11 mouse cellular contexts compared by ENCODE assay signal in the genomic region with DNA sequence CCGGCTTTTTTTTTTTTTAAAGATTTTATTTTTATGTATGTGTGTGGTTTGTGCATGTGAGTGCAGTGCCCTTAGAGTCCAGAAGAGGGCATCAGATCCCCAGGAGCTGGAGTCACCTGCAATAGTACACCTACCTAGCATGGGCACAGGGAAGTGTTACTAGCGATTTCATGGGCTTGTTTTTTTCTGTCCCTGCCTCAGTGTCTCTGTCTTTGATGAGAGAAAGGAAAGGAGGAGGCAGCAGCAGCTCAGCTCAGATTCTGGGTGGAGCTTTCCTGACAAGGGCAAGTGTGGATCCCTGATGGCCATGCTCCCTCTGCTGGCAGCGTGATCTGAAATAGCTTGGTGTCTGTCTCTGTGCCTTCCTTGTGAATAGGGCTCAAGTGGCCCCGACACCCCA. TPM values are rescaled to one million over a fixed set of nuclear protein-coding genes. Genes with fewer than 3 reads are reported as not detected.
A peak's percentile ranks its signal among the peaks of the same experiment; 100 is the strongest.
DNase-seq lines count a peak whose midpoint lies in the region; ATAC-seq and TF ChIP-seq lines count a peak whose summit lies in the region.
"Had no signal": no experiment of that assay in that cellular context is flagged by ENCODE, and none has a peak within 500 bp of the region (broad histone marks: within the 10 kb centered on the region; RNA-seq: fewer than 3 reads in every experiment).

No protein-coding gene starts in this region.

- no peaks in the 10 kb centered on the region for H3K9me3 ChIP-seq in heart, postnatal 0 days (replicated peaks; ENCODE audit: control insufficient read depth, low read length)
- no peaks in the 10 kb centered on the region for H3K9me3 ChIP-seq in heart, embryonic 11.5 days (replicated peaks; ENCODE audit: control insufficient read depth, low read length)
- H3K9me3 ChIP-seq in forebrain, embryonic 12.5 days = no peaks in the 10 kb centered on the region

- TF ChIP-seq POLR2A in thymus, adult 2 months (IDR thresholded peaks at IDR 0.05; ENCODE audit: control insufficient read depth, extremely low read depth, insufficient read depth, low read length, poor library complexity) = no peak

- no peak for TF ChIP-seq EP300 in heart, postnatal 0 days (IDR thresholded peaks at IDR 0.05; ENCODE audit: low read depth)

- H3K36me3 ChIP-seq in heart, postnatal 0 days (replicated peaks; ENCODE audit: control insufficient read depth, insufficient read depth, low read length) = no peaks in the 10 kb centered on the region
- no peaks in the 10 kb centered on the region for H3K36me3 ChIP-seq in heart, embryonic 11.5 days (ENCODE audit: control insufficient read depth, insufficient read depth, low read length)
- H3K36me3 ChIP-seq in thymus, adult 2 months (ENCODE audit: control insufficient read depth, insufficient read depth, low read length) = no peaks in the 10 kb centered on the region
- H3K36me3 ChIP-seq in forebrain, embryonic 12.5 days (replicated peaks) = no peaks in the 10 kb centered on the region
- H3K36me3 ChIP-seq: heart, embryonic 12.5 days had no signal

- no peak for ATAC-seq in heart, postnatal 0 days (ENCODE audit: insufficient read depth, low read depth)
- no peak for ATAC-seq in heart, embryonic 11.5 days (replicated peaks; ENCODE audit: insufficient number of reproducible peaks, low FRiP score, low TSS enrichment)
- no peak for ATAC-seq in forebrain, embryonic 12.5 days (ENCODE audit: low FRiP score)

- no peak overlapping the region for H3K9ac ChIP-seq in heart, postnatal 0 days (replicated peaks; ENCODE audit: low read depth, low read length)
- no peak overlapping the region for H3K9ac ChIP-seq in heart, embryonic 11.5 days (ENCODE audit: low read depth, low read length)
- no peak overlapping the region for H3K9ac ChIP-seq in forebrain, embryonic 12.5 days

- no peaks in the 10 kb centered on the region for H3K4me1 ChIP-seq in heart, postnatal 0 days (ENCODE audit: control insufficient read depth, insufficient read depth)
- no peaks in the 10 kb centered on the region for H3K4me1 ChIP-seq in heart, embryonic 11.5 days (ENCODE audit: control insufficient read depth, insufficient read depth, low read length)
- H3K4me1 ChIP-seq in thymus, adult 2 months (replicated peaks; ENCODE audit: control insufficient read depth, insufficient read depth, low read length) = no peaks in the 10 kb centered on the region
- H3K4me1 ChIP-seq in forebrain, embryonic 12.5 days = no peaks in the 10 kb centered on the region

- DNase-seq in heart, postnatal 0 days (ENCODE audit: low spot score) = no peak
- peak; percentile 22 for DNase-seq in thymus, adult 2 months
- no peak for DNase-seq in thymus, adult 18-20 months
- DNase-seq in induced T-regulatory cell, adult 2 months (ENCODE audit: low read depth) = peak; percentile 68
- no peak for DNase-seq in right cerebral cortex, postnatal 4 days
- no peak for DNase-seq in ovary, adult 18-20 months (ENCODE audit: low spot score)

- H3K27ac ChIP-seq in heart, postnatal 0 days (ENCODE audit: low read depth) = no peak overlapping the region
- H3K27ac ChIP-seq in heart, embryonic 11.5 days (ENCODE audit: low read depth, low read length) = no peak overlapping the region
- no peak overlapping the region for H3K27ac ChIP-seq in thymus, adult 2 months (ENCODE audit: control insufficient read depth, insufficient read depth, low read length)
- no peak overlapping the region for H3K27ac ChIP-seq in forebrain, embryonic 12.5 days

- no peak overlapping the region for H3K4me3 ChIP-seq in heart, postnatal 0 days (ENCODE audit: low read depth, low read length)
- no peak overlapping the region for H3K4me3 ChIP-seq in heart, embryonic 11.5 days (ENCODE audit: low read depth, low read length)
- H3K4me3 ChIP-seq in thymus, adult 2 months (ENCODE audit: control insufficient read depth, insufficient read depth, low read length) = no peak overlapping the region
- no peak overlapping the region for H3K4me3 ChIP-seq in forebrain, embryonic 12.5 days (replicated peaks)
- H3K4me3 ChIP-seq: heart, embryonic 12.5 days had no signal

- no peaks in the 10 kb centered on the region for H3K27me3 ChIP-seq in heart, postnatal 0 days (ENCODE audit: control insufficient read depth, insufficient read depth, low read length)
- peaks cover 8% of the 10 kb centered on the region; the same call in 1 of the 2 replicates for H3K27me3 ChIP-seq in heart, embryonic 11.5 days (ENCODE audit: control insufficient read depth, insufficient read depth, low read length)
- H3K27me3 ChIP-seq in thymus, adult 2 months (ENCODE audit: control insufficient read depth, insufficient read depth, low read length) = no peaks in the 10 kb centered on the region
- peaks cover 13% of the 10 kb centered on the region; the same call in 1 of the 2 replicates for H3K27me3 ChIP-seq in forebrain, embryonic 12.5 days
- H3K27me3 ChIP-seq: heart, embryonic 12.5 days had no signal

- H3K4me2 ChIP-seq in heart, postnatal 0 days (ENCODE audit: low read depth, low read length) = no peak overlapping the region
- H3K4me2 ChIP-seq in heart, embryonic 11.5 days = no peak overlapping the region
- no peak overlapping the region for H3K4me2 ChIP-seq in forebrain, embryonic 12.5 days
- H3K4me2 ChIP-seq: heart, embryonic 12.5 days had no signal

- TF ChIP-seq CTCF in heart, postnatal 0 days (IDR thresholded peaks at IDR 0.05; ENCODE audit: low read depth) = peak; percentile 23; the same call in 1 of the 2 replicates
- TF ChIP-seq CTCF in thymus, adult 2 months (IDR thresholded peaks at IDR 0.05; ENCODE audit: borderline replicate concordance, control insufficient read depth, extremely low read depth, insufficient read depth, low read length, poor library complexity) = 0 out of 2 replicates have a peak, but pooled peaks have one; percentile 12

- WGBS in heart, postnatal 0 days = 50% methylated on average over 4 of the region's 4 CpGs
- WGBS in heart, embryonic 11.5 days (ENCODE audit: insufficient replicate concordance) = 44% methylated on average over 4 of the region's 4 CpGs
- 72% methylated on average over 4 of the region's 4 CpGs for WGBS in thymus, adult 2 months
- WGBS in forebrain, embryonic 12.5 days = 50% methylated on average over 4 of the region's 4 CpGs

RNA-seq across cellular contexts. Expression of a gene that starts 7.7 kb away (rescaled TPM):
- total RNA-seq in heart, postnatal 0 days (2014; rRNA removed; ENCODE audit: low replicate concordance) = 16.5 and 26.3 TPM in 2 replicates
- polyA plus RNA-seq in heart, postnatal 0 days (2015; fragmentation: Nextera tagmentation; extraction: Ambion mirVana) = 7.0 and 7.5 TPM in 2 replicates
- 14.0 and 17.2 TPM in 2 replicates for polyA plus RNA-seq in heart, embryonic 11.5 days (2014; fragmentation: Nextera tagmentation; extraction: Ambion mirVana)
- polyA plus RNA-seq in thymus, adult 2 months (2012; rRNA removed) = 76.0 and 104 TPM in 2 replicates
- polyA plus RNA-seq in forebrain, embryonic 12.5 days (2016; fragmentation: Nextera tagmentation; extraction: Ambion mirVana) = 26.9 and 29.5 TPM in 2 replicates

RNA-seq across cellular contexts. Expression of a gene that starts 12.6 kb away (rescaled TPM):
- total RNA-seq in heart, postnatal 0 days (2014; rRNA removed; ENCODE audit: low replicate concordance) = 3.2 and 9.8 TPM in 2 replicates
- 4.2 and 4.4 TPM in 2 replicates for polyA plus RNA-seq in heart, postnatal 0 days (2015; fragmentation: Nextera tagmentation; extraction: Ambion mirVana)
- 1.1 and 2.2 TPM in 2 replicates for polyA plus RNA-seq in heart, embryonic 11.5 days (2014; fragmentation: Nextera tagmentation; extraction: Ambion mirVana)
- polyA plus RNA-seq in thymus, adult 2 months (2012; rRNA removed) = 4.1 and 4.7 TPM in 2 replicates
- 0.08 and 0.34 TPM in 2 replicates for polyA plus RNA-seq in forebrain, embryonic 12.5 days (2016; fragmentation: Nextera tagmentation; extraction: Ambion mirVana)

RNA-seq across cellular contexts. Expression of a gene that starts 31.2 kb away (rescaled TPM):
- not detected in 2 replicates for total RNA-seq in heart, postnatal 0 days (2014; rRNA removed; ENCODE audit: low replicate concordance)
- polyA plus RNA-seq in heart, postnatal 0 days (2015; fragmentation: Nextera tagmentation; extraction: Ambion mirVana) = 0.18 and 0.20 TPM in 2 replicates
- polyA plus RNA-seq in heart, embryonic 11.5 days (2014; fragmentation: Nextera tagmentation; extraction: Ambion mirVana) = 1.7 and 1.9 TPM in 2 replicates
- 0.13 and 0.23 TPM in 2 replicates for polyA plus RNA-seq in thymus, adult 2 months (2012; rRNA removed)
- polyA plus RNA-seq in forebrain, embryonic 12.5 days (2016; fragmentation: Nextera tagmentation; extraction: Ambion mirVana) = 1.8 and 4.2 TPM in 2 replicates
- total RNA-seq: monocyte, adult 5-6 weeks had no signal
- polyA plus RNA-seq: embryonic facial prominence, embryonic 14.5 days had no signal

RNA-seq across cellular contexts. Expression of a gene that starts 45.2 kb away (rescaled TPM):
- 0.80 TPM in 1 of 2 replicates, not detected in the other for total RNA-seq in heart, postnatal 0 days (2014; rRNA removed; ENCODE audit: low replicate concordance)
- polyA plus RNA-seq in heart, postnatal 0 days (2015; fragmentation: Nextera tagmentation; extraction: Ambion mirVana) = 0.27 and 0.59 TPM in 2 replicates
- polyA plus RNA-seq in heart, embryonic 11.5 days (2014; fragmentation: Nextera tagmentation; extraction: Ambion mirVana) = 1.4 and 1.5 TPM in 2 replicates
- polyA plus RNA-seq in thymus, adult 2 months (2012; rRNA removed) = 0.13 and 0.61 TPM in 2 replicates
- polyA plus RNA-seq in forebrain, embryonic 12.5 days (2016; fragmentation: Nextera tagmentation; extraction: Ambion mirVana) = 14.9 and 16.2 TPM in 2 replicates
- total RNA-seq: monocyte, adult 5-6 weeks had no signal

RNA-seq across cellular contexts. Expression of a gene that starts 58.5 kb away (rescaled TPM):
- total RNA-seq in heart, postnatal 0 days (2014; rRNA removed; ENCODE audit: low replicate concordance) = 154 and 193 TPM in 2 replicates
- polyA plus RNA-seq in heart, postnatal 0 days (2015; fragmentation: Nextera tagmentation; extraction: Ambion mirVana) = 294 and 295 TPM in 2 replicates
- polyA plus RNA-seq in heart, embryonic 11.5 days (2014; fragmentation: Nextera tagmentation; extraction: Ambion mirVana) = 307 and 329 TPM in 2 replicates
- 397 and 454 TPM in 2 replicates for polyA plus RNA-seq in thymus, adult 2 months (2012; rRNA removed)
- polyA plus RNA-seq in forebrain, embryonic 12.5 days (2016; fragmentation: Nextera tagmentation; extraction: Ambion mirVana) = 217 and 229 TPM in 2 replicates

Comparison
In these comparisons a context has a peak if more than half of its experiments do, and no peak if none do; other contexts are left out.
1. DNase-seq: peak in thymus, adult 2 months (single experiment) and induced T-regulatory cell, adult 2 months (single experiment); none in heart, postnatal 0 days (single experiment), thymus, adult 18-20 months (0 of 2), right cerebral cortex, postnatal 4 days (single experiment) and ovary, adult 18-20 months (single experiment).